Mouse (Mus musculus): ENCODE results near the gene Kbtbd8. TPM values are rescaled to one million over a fixed set of nuclear protein-coding genes. Genes with fewer than 3 reads are reported as not detected.

Gene Kbtbd8
- polyA plus RNA-seq, 1 experiment from 2014 or later, result 2.3 TPM

GRCm38 (mm10) chr6:95174311-95175143, 57.5 kb downstream of the Kbtbd8 start:
- Histone ChIP-seq H3K9me3 (replicated peaks) (no peaks in the 10 kb centered on the region), H3K27me3 (replicated peaks) (no peaks in the 10 kb centered on the region), H3K36me3 (no peaks in the 10 kb centered on the region), H3K27ac (ENCODE audit: poor library complexity, severe bottlenecking) (no peak overlapping the region), H3K9ac (no peak overlapping the region), H3K4me2 (no peak overlapping the region), H3K4me1 (replicated peaks) (no peaks in the 10 kb centered on the region), H3K4me3 (no peak overlapping the region)
- ATAC-seq (ENCODE audit: insufficient number of reproducible peaks, low FRiP score), result no peak
- WGBS, result 78% methylated on average over 9 of the region's 9 CpGs

Other genes with a start within 250 kb of the Kbtbd8 start
- not detected in 2 replicates for gene Gm10234, start 204.9 kb downstream of the Kbtbd8 start, polyA plus RNA-seq (2016; fragmentation: Nextera tagmentation; extraction: Ambion mirVana)

Data from heart, embryonic 12.5 days (tissue).